Mouse (Mus musculus) liver, adult 2 months (tissue): ENCODE measurements at regions not wholly inside any gene's neighbourhood (a gene's known extent, or its start where the extent isn't known, plus 50 kb on each side); places are given as distances from the start of the nearest gene placed in this dataset.

Source experiments
- CTCF ChIP-seq: fragments of 200-500 bp; IDR thresholded peaks from 2 replicates; pipeline ENCODE4 v1.5.1; 2011; ENCODE audit warnings: low read depth, low read length, control low read depth
- POLR2A ChIP-seq: fragments of 200-500 bp; IDR thresholded peaks from 2 replicates; pipeline ENCODE4 v1.6.1; 2011; ENCODE audit warnings: low read length, control low read depth; ENCODE audit not compliant: insufficient read depth; ENCODE audit errors: extremely low read depth

DNA sequence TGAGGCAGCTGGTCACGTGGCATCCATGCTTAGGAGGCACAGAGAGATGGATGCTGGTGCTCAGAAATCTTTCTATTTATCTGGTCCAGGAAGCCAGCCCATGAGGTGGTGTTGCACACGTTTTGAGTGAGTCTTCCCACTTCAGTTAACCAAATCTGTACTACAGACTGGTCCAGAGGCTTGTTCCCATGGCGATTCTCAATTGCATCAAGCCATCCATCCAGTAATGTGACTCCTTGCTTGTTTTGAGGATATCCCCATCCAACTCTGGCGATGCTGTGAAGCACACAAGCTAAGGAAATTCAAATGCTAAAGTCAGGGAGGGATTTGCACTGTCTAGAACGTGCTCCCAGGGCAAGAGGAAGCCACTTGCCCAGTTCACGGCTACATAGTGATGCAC is 66.8 kb downstream of the 1700001O22Rik start:
- TF ChIP-seq CTCF (no peak), POLR2A (no peak)
